Mouse (Mus musculus) monocyte, adult 2 months (primary cell): ENCODE data around the gene Sval3.

Experiments used
- DNase-seq, 2 experiments: peaks; one replicate each; pipeline ENCODE4 v3.0.0; 2022; ENCODE audit warnings: low spot score in 2 of 2, low read depth in 1 of 2

Gene Sval3

DNA sequence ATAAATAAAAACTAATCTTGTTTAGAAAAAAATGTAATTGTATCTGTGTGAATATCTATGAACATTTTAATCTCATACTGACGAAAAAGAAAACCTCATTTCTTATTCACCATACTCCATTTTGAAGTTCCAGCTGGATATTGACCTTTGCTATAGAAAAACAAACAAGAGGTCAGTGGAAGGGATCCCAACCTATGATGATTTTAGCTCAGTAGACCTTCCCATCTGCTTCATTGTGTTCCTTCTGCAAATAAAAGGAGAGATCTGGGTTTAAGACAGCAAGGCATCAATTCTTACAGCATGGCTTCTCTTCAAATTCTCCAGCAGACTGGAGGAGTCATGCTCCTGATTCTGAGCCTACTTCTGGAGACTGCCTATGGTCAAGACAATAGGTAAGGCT lies at the start of gene Sval3:
Gene Sval3 (plus strand): TSS at position 301 of the 400 bp plus-strand sequence.
- no peak for DNase-seq

DNA sequence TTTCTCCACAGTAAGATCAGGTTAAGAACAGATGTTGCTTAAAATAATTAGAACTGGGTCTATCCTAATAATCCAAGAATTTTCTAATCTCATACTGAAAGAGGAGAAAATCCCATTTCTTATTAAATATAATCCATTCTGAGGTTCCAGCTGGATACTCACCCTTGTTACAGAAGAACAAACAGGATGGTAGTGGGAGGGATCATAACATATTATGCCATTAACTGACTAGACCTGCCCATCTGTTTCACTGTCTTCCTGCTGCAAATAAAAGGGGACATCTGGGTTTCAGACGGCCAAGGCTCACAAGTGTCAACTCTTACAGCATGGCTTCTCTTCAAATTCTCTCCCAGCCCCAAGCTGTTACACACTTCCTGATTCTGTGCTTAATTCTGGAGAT lies 16.6 kb upstream of the Sval3 start, which contains the start of gene Sval1:
Gene Sval1 (plus strand): TSS at position 301 of the 400 bp plus-strand sequence.
- DNase-seq, result no peak
